Mouse (Mus musculus) MEL (cell line): ENCODE results near the gene Cmtr2. TPM values are rescaled to one million over a fixed set of nuclear protein-coding genes. Genes with fewer than 3 reads are reported as not detected.

Source experiments
- DNase-seq: peaks from one replicate; pipeline ENCODE4 v3.0.0; 2011; ENCODE audit warnings: low read depth, low spot score
- H3K27ac ChIP-seq: 2 replicates; pipeline ENCODE4 v1.5.1; 2012; ENCODE audit warnings: low read depth, mild to moderate bottlenecking, control low read depth, low read length, moderate library complexity; ENCODE audit not compliant: control insufficient read depth
- H3K27me3 ChIP-seq, 2 experiments: fragments of 150-350 bp in 1 of 2; sonication (generic) in 1 of 2; 2 replicates each; pipeline ENCODE4 v1.6.1; 2012; ENCODE audit warnings: low read length in 2 of 2, mild to moderate bottlenecking in 2 of 2, improper control_type of control experiment in 1 of 2, moderate library complexity in 1 of 2; ENCODE audit not compliant: insufficient read depth in 2 of 2, control insufficient read depth in 1 of 2
- H3K36me3 ChIP-seq, 2 experiments: 2 replicates each; pipeline ENCODE4 v1.6.1; 2012 to 2014; ENCODE audit warnings: low read length in 2 of 2, improper control_type of control experiment in 1 of 2, inconsistent platforms in 1 of 2, mild to moderate bottlenecking in 1 of 2; ENCODE audit not compliant: insufficient read depth in 2 of 2, control insufficient read depth in 1 of 2
- H3K4me1 ChIP-seq, 2 experiments: fragments of 150-350 bp in 1 of 2; sonication (generic) in 1 of 2; 2 replicates each; pipeline ENCODE4 v1.6.1; 2012; ENCODE audit warnings: low read length in 2 of 2, improper control_type of control experiment in 1 of 2, mild to moderate bottlenecking in 1 of 2; ENCODE audit not compliant: insufficient read depth in 2 of 2, control insufficient read depth in 1 of 2
- H3K4me3 ChIP-seq, 2 experiments: fragments of 150-350 bp in 1 of 2; sonication (generic) in 1 of 2; 2 replicates each; pipeline ENCODE4 v1.5.1; 2012; ENCODE audit warnings: low read depth in 2 of 2, low read length in 2 of 2, mild to moderate bottlenecking in 2 of 2, moderate library complexity in 2 of 2, control low read depth in 1 of 2, improper control_type of control experiment in 1 of 2; ENCODE audit not compliant: control insufficient read depth in 1 of 2, insufficient read depth in 1 of 2
- H3K79me2 ChIP-seq: 2 replicates; pipeline ENCODE4 v1.6.1; 2012; ENCODE audit warnings: mild to moderate bottlenecking, low read length, moderate library complexity; ENCODE audit not compliant: control insufficient read depth, poor library complexity, insufficient read depth
- H3K9ac ChIP-seq: 2 replicates; pipeline ENCODE4 v1.6.1; 2012; ENCODE audit warnings: low read depth, mild to moderate bottlenecking, control low read depth, low read length, moderate library complexity; ENCODE audit not compliant: control insufficient read depth, poor library complexity, severe bottlenecking
- H3K9me3 ChIP-seq: fragments of 150-350 bp; sonication (generic); replicated peaks from 2 replicates; pipeline ENCODE4 v1.6.1; 2012; ENCODE audit warnings: mild to moderate bottlenecking, low read length, improper control_type of control experiment, moderate library complexity; ENCODE audit not compliant: insufficient read depth
- CHD1 ChIP-seq: IDR thresholded peaks from 2 replicates; pipeline ENCODE4 v1.6.1; 2012; ENCODE audit warnings: low read depth, mild to moderate bottlenecking, inconsistent platforms, low read length, improper control_type of control experiment
- ELF1 ChIP-seq: IDR thresholded peaks from 2 replicates; pipeline ENCODE4 v1.6.1; 2014; ENCODE audit warnings: low read depth, mild to moderate bottlenecking, inconsistent platforms, low read length, improper control_type of control experiment, moderate library complexity
- EP300 ChIP-seq, 2 experiments: IDR thresholded peaks; 2 replicates each; pipeline ENCODE4 v1.6.1; 2011; ENCODE audit warnings: improper control_type of control experiment in 2 of 2, low read length in 2 of 2, low read depth in 1 of 2, mild to moderate bottlenecking in 1 of 2
- GATA1 ChIP-seq: IDR thresholded peaks from 2 replicates; pipeline ENCODE4 v1.6.1; 2011; ENCODE audit warnings: low read depth, low read length, improper control_type of control experiment
- HCFC1 ChIP-seq: IDR thresholded peaks from 2 replicates; pipeline ENCODE4 v1.6.1; 2012; ENCODE audit warnings: low read depth, mild to moderate bottlenecking, inconsistent platforms, low read length, improper control_type of control experiment, moderate library complexity
- KAT2A ChIP-seq: conservative IDR thresholded peaks from 2 replicates; pipeline ENCODE4 v1.6.1; 2012; ENCODE audit warnings: low read depth, low read length, improper control_type of control experiment, inconsistent platforms
- POLR2AphosphoS2 ChIP-seq: IDR thresholded peaks from 2 replicates; pipeline ENCODE4 v1.6.1; 2011; ENCODE audit warnings: low read length, improper control_type of control experiment
- RAD21 ChIP-seq: IDR thresholded peaks from 2 replicates; pipeline ENCODE4 v1.6.1; 2011; ENCODE audit warnings: mild to moderate bottlenecking, low read depth, low read length, improper control_type of control experiment
- SIN3A ChIP-seq: IDR thresholded peaks from 2 replicates; pipeline ENCODE4 v1.6.1; 2012; ENCODE audit warnings: low read length, improper control_type of control experiment, inconsistent platforms
- TCF12 ChIP-seq: IDR thresholded peaks from 2 replicates; pipeline ENCODE4 v1.6.1; 2014; ENCODE audit warnings: low read depth, mild to moderate bottlenecking, inconsistent platforms, low read length, improper control_type of control experiment, moderate library complexity
- UBTF ChIP-seq: IDR thresholded peaks from 2 replicates; pipeline ENCODE4 v1.6.1; 2012; ENCODE audit warnings: low read depth, mild to moderate bottlenecking, inconsistent platforms, low read length, improper control_type of control experiment, moderate library complexity, borderline replicate concordance; ENCODE audit not compliant: insufficient read depth
- USF2 ChIP-seq, 2 experiments: IDR thresholded peaks; 2 replicates each; pipeline ENCODE4 v1.6.1; 2011 to 2012; ENCODE audit warnings: improper control_type of control experiment in 2 of 2, low read length in 2 of 2, borderline replicate concordance in 1 of 2, inconsistent platforms in 1 of 2, low read depth in 1 of 2, mild to moderate bottlenecking in 1 of 2; ENCODE audit not compliant: insufficient read depth in 1 of 2
- ZMIZ1 ChIP-seq: IDR thresholded peaks from 2 replicates; pipeline ENCODE4 v1.6.1; 2012; ENCODE audit warnings: low read depth, mild to moderate bottlenecking, inconsistent platforms, low read length, improper control_type of control experiment, moderate library complexity
- ZNF384 ChIP-seq: IDR thresholded peaks from 2 replicates; pipeline ENCODE4 v1.6.1; 2012; ENCODE audit warnings: low read depth, mild to moderate bottlenecking, inconsistent platforms, low read length, improper control_type of control experiment
- polyA plus RNA-seq, 2 experiments: library from polyadenylated mRNA; stranded (reverse) in 1 of 2; unstranded in 1 of 2; fragments of >175 nt in 1 of 2; fragments of >200 nt in 1 of 2; gene quantifications; 2 replicates each; pipeline versions ENCODE4 v1.2.1 to v1.2.4; 2012; ENCODE audit warnings: low replicate concordance in 2 of 2, low read depth in 1 of 2; ENCODE audit not compliant: insufficient read length in 2 of 2, insufficient read depth in 1 of 2, missing spikeins in 1 of 2
- total RNA-seq: library from RNA; depleted of rRNA; stranded (reverse); fragments of 300-350 nt; gene quantifications from 2 replicates; pipeline ENCODE4 v1.2.3, GENCODE M21; 2012; rRNA removed

The Cmtr2 gene
- total and polyA plus RNA-seq, 3 experiments = 11.6 to 23.5 TPM; not detected in 1

DNA sequence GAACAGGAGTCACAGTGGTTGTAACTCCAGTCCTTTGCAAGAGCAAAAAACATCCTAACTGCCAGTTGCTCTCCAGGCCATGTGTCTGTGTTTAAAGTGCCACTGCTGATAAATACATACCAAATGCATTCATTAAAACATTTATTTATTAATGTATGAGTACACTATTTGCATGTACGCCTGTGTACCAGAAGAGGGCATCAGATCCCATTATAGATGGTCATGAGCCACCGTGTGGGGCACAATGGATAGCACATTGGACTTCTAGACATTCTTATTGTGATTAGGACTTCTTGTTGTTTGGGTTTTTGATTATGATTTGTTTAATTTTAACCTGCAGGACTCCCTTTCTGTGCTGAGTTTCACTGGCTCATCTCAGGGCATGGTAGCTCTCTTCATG lies 57.9 kb downstream of the Cmtr2 start:
- TF ChIP-seq SIN3A (no peak), GATA1 (no peak), ZMIZ1 (no peak), HCFC1 (no peak), CHD1 (no peak), USF2 (IDR thresholded peaks at IDR 0.05; ENCODE audit: borderline replicate concordance in 1 of 2, insufficient read depth in 1 of 2, low read depth in 1 of 2, low read length in 2 of 2) (no peak), TCF12 (no peak), ZNF384 (no peak), EP300 (IDR thresholded peaks at IDR 0.05; ENCODE audit: low read depth in 1 of 2, low read length in 2 of 2) (no peak), UBTF (no peak), POLR2AphosphoS2 (no peak), KAT2A (no peak), ELF1 (no peak), RAD21 (no peak)
- H3K27ac ChIP-seq = no peak overlapping the region
- H3K9ac ChIP-seq = no peak overlapping the region
- H3K4me3 ChIP-seq = no peak overlapping the region
- no peaks in the 10 kb centered on the region for H3K79me2 ChIP-seq
- H3K36me3 ChIP-seq = no peaks in the 10 kb centered on the region
- no peak for DNase-seq
- no peaks in the 10 kb centered on the region for H3K9me3 ChIP-seq
- H3K27me3 ChIP-seq = no peaks in the 10 kb centered on the region
- no peaks in the 10 kb centered on the region for H3K4me1 ChIP-seq

Other genes with a start within 250 kb of the Cmtr2 start
- not detected in 2 replicates for gene Tat, start 225.2 kb upstream of the Cmtr2 start, total RNA-seq
- not detected for gene Tat, start 225.2 kb upstream of the Cmtr2 start, polyA plus RNA-seq
- gene Chst4, start 175.9 kb upstream of the Cmtr2 start, total RNA-seq = not detected in 2 replicates
- not detected for gene Chst4, start 175.9 kb upstream of the Cmtr2 start, polyA plus RNA-seq
- not detected in 2 replicates for gene Zfp612, start 135.9 kb upstream of the Cmtr2 start, total RNA-seq
- not detected for gene Zfp612, start 135.9 kb upstream of the Cmtr2 start, polyA plus RNA-seq
- not detected in 2 replicates for gene Gm21964, start 114.5 kb upstream of the Cmtr2 start, total RNA-seq
- not detected for gene Gm21964, start 114.5 kb upstream of the Cmtr2 start, polyA plus RNA-seq
- not detected in 2 replicates for gene Gm17720, start 112.9 kb upstream of the Cmtr2 start, total RNA-seq
- gene Gm17720, start 112.9 kb upstream of the Cmtr2 start, polyA plus RNA-seq = not detected
- gene Calb2, start 47.5 kb upstream of the Cmtr2 start, total RNA-seq = 0.10 and 0.12 TPM in 2 replicates
- under 1 TPM in 1 of 2 experiments, not detected in 1; 0.82 TPM for gene Calb2, start 47.5 kb upstream of the Cmtr2 start, polyA plus RNA-seq
- not detected in 2 replicates for gene Hydin, start 51.3 kb downstream of the Cmtr2 start, total RNA-seq
- not detected for gene Hydin, start 51.3 kb downstream of the Cmtr2 start, polyA plus RNA-seq